Mouse (Mus musculus) urinary bladder, postnatal 4 days (tissue): ENCODE results near the gene Mthfsd.

Experiments
- DNase-seq, 2 experiments: peaks; one replicate each; pipeline ENCODE4 v3.0.0; 2021 to 2022; ENCODE audit warnings: low spot score in 2 of 2

Mthfsd gene

DNA sequence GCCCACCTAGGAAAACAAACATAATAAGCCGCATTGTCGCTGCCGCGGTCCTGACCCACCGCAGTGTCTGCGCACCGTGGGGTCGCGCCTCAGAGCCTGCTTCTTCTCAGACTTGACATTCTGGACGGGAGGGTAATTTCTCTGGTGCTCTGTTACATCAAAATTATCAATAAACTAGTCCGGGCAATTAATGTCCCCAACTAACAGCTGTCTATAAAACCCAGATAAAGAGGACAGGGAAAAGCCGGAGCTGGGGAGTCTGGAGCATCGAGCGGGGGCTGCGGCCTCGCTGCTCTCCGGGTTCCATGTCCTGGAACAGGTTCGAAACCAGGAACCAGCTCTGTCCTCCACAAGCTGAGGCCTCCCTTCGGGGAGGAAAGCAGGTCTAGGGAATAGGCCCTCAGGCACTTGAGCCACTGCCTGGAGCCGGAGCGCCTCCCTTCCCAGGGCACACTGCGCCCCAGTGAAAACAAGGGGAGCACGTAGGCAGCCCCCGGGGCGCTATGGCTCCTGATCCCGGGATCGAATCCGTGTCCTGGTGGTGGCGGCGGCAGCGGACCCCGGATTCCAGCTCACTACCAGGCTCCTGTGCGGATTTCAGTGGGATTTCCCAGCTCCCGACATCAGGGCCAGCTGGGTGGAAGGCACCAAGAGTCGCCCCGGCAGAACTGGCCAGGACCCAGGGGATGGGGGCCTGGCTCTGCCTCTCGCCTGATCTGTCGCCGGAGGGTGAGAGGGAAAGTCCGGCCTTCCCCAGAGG is 19.1 kb downstream of the Mthfsd start:
- no peak for DNase-seq

DNA sequence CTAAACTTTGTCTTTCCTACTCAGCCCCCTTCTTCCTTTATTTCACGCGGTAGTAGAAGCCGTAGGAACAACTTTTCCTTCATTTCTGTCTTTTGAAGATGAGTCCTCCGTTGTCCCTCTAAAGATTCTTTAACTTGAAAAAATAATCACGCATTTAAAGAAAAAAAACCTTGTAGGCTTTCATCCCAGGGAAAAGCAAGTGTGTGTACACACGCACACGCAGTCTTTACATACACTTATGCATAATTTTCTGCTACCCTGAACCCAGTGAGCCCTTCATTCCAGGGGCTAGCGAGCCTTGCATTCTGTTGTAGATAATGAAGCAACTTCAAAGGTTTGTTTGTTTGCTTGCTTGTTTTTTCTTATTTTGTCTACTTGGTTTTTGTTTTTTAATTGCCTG is 19.9 kb downstream of the Mthfsd start:
- DNase-seq, result no peak

DNA sequence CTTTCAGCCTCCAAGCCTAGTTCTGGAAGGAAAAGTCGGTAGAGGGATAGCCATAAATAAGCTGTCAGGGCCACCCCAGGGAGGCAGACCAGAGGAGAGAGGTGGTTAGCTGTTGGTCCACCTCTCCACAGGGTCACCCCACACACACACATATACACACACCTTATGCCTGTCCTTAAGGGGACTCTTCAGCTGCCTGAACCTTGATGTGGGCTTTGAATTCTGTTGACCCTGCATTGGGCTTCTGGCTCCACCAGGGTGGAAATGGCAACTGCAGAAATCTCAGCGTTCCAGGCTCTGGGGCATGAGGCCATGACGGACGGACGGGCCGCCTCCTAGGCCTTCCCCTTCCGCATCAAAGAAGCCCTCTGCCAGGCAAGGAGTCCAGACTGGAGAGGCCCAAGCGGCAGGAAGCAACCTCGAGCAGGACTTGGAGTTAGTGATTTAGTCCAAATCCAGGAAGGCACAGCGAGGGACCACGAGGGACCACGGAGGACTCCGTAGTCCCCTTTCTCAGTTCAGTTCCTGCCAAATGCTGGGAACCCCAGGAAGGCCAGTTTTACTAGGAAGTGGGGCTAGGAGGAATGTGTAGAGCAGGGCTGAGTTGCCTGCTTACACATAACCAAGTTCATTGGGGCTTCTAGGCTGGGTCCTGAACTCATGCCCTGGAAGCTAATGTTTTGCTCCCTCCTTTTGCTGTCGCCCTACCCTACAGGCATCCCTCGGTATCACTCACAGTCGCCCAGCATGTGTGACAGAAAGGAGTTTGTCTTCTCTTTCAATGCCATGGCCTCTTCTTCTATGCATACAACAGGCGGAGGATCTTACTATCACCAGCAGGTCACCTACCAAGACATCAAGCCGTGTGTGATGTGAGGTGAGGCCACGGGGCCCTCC is 21.9 kb downstream of the Mthfsd start:
- no peak for DNase-seq

DNA sequence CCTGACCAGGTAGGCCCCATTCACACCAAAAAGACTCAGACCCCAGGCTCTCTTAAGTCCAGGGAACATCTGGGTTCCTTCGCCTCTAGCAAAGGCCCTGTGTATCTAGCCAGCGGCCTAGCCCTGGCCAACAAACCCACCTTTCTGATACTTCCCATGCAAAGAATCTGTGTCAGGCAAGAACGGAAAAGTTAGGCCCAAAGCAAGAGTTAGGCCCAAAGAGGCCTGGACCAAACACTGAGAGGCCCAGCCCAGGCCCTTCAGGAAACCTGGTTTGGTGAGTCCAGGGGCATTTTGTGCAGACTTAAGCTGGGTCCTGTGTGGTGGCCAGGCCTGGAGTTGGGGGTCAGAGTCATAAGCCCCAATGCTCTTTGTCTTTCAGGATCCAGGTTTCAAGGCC is 22.6 kb downstream of the Mthfsd start:
- DNase-seq, result no peak

DNA sequence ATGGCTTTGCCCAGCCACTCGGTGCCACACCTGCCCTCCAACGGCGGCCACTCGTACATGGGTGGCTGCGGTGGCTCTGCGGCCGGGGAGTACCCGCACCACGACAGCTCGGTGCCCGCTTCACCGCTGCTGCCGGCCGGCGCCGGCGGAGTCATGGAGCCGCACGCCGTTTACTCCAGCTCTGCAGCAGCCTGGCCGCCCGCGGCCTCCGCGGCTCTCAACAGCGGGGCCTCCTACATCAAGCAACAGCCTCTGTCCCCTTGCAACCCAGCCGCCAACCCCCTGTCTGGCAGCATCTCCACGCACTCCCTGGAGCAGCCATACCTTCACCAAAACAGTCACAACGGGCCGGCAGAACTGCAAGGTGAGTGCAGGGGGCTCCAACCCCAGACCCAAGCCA is 23.2 kb downstream of the Mthfsd start:
- DNase-seq, result no peak

DNA sequence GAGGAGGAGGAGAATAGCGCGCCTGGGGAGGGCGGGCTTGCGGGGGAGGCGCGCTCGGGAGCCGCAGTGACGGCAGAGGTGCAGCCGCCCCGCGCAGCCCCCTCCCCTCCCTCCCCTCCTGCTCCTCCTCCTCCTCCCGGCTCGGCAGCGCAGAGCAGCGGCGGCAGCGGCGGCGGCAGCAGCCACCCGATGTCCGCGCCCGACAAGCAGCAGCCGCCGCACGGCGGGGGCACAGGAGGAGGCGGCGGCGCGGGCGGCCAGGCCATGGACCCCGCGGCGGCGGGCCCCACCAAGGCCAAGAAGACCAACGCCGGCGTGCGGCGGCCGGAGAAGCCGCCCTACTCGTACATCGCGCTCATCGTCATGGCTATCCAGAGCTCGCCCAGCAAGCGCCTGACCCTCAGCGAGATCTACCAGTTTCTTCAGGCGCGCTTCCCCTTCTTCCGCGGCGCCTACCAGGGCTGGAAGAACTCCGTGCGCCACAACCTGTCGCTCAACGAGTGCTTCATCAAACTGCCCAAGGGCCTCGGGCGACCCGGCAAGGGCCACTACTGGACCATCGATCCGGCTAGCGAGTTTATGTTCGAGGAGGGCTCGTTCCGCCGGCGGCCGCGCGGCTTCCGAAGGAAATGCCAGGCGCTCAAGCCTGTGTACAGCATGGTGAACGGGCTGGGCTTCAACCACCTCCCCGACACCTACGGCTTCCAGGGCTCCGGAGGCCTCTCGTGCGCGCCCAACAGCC is 23.8 kb downstream of the Mthfsd start, which contains the start of gene Foxf1:
Gene Foxf1, plus strand, starts transcription at position 177 of the 742 bp plus-strand sequence.
- DNase-seq, result peak in 1 of 2 experiments; percentile 67

DNA sequence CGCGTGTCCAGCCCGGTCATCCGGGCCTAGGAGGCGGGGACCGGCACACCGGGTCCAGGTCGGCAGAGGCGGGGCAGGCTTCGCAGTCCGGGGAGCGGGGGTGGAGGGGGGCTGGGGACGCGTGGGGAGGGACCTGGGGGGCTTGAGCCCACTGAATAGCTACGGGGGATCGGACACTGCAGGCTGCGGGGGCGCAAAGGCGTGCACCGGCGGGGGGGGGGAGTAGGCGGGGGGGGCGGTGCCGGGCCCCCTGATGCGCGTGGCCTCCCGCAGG is 24.3 kb downstream of the Mthfsd start:
- no peak for DNase-seq

DNA sequence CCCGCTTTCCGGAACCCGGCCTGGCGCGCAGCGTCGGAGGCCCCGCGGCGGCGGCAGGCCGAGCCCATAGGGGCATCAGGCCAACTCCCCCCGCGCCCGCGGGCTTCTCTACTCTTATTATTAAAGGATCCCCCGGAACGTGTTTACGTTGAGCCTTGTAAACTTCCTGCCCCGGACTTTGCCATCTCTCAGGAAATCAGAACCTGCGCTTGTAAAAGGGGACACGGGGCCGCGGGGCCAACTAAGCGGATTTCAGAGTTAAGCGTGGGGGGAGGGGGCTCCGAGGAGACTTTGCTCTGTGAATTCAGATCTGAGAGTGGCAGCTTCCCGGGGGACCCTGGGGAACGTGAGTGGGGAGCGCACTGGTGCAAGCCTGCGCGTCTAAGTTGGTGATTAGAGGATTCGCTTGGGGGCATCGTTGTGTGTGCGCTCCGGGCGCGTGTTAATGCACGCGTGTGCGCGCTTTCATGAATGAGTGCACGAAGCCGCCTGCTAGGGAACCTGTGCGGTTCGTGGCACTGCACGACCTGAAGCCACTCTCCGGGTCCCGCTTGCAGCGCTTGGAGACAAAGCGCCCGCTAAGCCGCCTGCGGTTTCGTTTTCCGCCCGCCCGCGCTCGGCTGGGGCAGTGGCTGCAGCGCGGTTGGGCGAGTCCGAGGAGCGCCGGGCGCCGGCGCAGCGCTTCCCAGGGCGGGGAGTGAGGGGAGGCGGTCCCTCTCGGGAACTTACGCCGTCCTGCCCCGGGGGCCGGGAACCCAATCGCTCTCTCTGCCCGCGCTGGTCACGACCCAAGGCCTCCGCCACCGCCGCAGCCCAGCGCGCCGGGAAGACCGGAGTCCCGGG is 24.9 kb downstream of the Mthfsd start:
- DNase-seq, result peak; percentile 80 to 82

DNA sequence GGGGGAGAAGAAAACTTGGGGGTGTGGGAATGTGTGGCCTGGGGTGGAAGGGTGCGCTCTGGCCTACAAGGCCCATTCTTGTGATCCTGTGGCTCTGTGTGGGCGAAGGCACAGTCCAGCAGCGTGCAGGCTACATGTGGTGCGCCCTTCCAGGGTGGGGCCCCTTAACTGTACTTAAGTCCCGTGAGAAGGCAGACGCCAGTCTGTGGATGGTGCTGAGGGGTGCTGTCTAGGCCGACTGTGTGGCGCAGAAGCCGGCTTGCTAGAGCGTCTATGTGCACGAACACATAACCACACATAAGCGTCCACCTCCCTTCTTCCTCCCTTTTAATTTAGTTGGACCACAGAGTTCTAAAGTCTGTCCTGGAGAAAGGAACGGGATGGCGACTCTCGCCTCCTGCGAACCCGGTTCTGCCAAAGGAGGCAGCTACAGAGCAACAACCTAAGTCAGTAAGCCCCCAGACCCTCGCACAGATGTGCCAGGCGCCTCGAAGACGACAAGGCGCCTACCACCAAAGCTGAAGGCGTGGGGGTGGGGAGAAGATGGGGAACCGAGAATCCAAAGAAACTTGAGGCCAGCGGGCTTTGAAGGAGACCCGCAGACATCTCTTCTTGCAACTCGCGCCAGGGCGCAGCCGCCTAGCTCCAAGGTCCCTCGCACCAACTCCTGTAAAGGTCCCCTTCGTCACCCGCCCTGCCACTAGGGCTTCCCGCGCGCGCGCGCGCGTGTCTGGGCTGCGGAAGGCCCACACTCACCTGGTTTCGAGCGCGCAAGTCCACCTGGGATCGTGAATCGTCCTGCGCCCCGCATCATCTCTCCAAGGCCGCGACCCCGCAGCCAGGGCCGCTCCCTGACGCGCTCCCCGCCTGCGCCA is 25.7 kb downstream of the Mthfsd start:
- DNase-seq, result no peak

DNA sequence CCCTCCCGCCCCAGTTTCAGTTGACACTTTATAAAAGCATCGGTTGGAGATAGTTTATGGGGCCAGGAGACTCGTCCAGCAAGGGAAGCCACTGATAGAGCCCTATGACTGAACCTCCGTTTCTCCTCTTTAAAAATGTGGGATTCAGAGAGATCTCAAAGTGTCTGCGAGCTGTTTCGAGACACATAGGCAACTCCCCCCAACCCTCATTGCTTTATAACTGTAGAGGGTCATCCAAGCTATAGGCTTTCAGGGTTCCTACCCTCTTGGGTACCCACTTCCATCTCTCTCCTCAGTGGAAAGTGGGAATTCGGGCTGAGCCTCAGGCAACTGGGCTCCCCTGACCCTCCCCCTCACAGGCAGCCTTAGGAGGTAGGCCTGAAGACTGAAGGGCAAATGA is 26.8 kb downstream of the Mthfsd start:
- no peak for DNase-seq

DNA sequence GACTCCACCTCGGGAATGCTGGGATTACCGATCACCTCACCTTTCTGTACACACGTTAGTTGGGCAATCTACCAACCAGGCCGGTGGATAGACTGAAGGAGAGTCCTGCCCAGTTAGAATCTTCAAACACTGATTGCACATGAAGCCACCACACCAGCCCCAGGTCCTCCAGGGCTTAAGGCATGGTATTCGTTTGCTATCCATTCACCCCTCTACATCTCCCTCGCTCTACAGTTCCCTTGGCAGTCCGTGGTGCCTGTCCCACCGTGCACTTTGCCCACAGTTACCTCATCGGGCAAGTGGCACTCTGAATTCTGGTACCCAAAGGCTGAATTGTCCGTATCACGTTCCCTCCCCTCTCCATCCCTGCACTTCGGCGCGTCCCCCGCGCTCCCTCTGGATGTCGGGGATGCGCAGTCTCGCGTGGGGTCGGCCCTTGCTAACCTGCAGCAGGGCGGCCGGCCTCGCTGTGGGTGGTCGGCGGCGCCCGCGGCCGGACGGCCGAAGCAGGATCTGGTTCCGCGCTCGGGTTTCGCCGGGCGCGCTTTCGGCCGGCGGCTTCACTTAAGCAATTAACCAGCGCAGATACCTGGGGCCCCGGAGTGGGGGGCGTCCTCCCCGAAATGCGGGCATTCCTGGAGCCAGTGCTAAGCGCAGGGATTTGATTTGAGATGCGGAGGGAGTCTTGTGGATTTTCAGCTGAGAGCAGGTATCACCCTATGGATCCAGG is 27.7 kb downstream of the Mthfsd start:
- no peak for DNase-seq

DNA sequence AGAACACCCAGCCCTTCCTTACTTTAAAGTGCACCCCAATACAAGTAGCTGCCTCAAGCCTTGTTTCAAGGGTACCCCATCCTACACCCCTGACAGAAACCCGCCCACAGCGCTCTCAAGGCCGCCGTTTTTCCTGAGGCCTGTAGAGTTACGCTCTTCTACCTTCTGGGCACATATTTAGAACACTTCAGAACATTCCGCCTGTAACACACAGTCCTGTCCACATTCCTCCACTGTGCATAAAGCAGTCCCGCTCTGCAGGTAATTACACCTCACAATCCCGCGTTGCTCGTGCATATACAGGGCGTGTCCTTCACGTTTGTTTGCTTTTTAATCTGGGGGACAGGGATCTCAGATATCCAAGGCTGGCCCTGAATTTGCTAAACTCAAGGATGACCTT is 28.2 kb downstream of the Mthfsd start:
- DNase-seq, result no peak

DNA sequence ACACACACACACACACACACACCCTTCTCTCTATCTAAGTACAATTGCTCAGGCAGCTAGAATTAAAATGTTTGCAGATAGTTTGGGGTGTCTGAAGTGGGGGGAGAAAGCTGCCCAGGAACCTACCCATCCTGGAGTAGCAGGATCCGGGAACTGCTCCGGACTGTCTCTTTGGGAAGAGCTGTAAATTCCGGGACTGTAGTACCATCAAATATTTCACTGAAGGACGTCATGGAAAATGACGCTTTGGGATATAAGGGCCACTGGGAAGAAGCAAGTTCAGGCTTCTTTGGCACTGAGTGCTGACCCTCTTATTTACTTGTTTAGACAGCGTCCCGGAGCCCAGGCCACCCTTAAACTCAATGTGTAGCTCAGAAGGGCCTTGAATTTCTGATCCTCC is 29.0 kb downstream of the Mthfsd start:
- DNase-seq, result no peak

DNA sequence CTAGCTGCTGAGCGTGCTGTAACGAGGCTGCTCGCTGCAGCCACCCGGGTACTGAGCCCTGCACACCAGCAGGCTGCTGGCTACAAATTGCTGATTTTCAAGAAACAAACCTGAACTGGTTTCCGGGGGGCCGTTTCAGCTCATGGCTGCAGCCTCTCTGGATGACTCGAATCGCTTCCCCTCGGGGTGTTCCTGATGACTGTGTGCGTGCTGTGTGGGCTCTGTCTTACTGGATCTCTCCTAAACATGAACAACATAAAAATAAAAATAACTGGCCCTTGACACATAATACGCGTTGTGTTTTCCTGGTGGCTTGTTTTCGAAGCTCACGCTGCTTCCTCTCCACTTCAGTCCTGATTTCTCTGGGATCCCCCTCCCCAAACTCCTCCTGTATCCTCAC is 29.5 kb downstream of the Mthfsd start:
- no peak for DNase-seq

DNA sequence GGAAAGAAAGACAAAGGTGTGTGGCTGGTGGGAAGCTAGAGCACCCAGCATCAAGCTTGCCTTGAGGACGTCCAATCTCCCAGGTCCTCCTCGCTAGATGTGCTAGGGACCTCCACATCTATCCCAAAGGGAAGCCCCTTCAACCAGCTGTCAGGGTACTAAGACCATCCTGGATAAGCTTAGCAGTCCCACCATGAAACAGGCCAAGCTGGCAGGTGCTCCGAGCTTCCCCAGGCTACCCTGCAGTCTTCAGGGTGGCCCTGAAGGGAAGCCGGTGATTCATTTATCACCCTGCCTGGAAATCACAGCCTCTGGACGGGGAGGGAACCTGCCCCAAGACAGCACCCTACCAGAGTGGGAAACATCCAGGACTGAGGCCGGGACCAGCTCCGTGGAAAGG is 31.6 kb downstream of the Mthfsd start:
- DNase-seq, result no peak

DNA sequence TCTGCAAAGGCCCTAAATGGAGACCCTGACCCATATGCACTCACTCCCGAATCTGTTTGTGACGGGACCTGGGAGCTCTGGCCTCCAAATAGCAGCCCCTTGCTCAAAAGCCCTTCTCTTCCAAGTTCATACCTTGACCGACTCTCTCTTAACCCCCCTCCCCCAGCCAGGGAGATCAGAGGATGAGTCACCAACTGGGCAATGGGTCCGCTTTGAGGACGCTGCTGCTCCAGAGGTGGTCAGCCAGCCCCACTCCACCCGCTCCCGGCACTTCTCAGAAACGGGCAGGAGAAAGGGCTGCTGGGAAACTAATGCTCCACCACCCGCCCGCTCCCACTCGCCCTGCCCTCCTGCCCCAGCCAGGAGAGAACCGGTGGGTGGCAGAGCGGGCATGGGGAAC is 32.3 kb downstream of the Mthfsd start:
- DNase-seq, result no peak

DNA sequence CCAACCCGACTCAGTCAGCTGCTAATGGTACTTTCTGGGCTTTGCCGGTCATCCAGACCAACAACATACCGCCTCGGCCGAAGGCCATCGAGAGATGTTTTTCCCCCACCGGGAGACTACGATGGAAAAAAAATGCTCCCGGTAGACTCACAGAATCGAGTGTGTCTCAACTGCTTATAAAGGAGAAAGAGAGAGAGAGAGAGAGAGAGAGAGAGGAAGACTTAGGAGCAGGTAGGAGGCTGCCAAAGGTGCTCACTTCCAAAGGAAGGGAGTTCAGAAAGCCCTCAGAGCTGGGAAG is 33.4 kb downstream of the Mthfsd start:
- no peak for DNase-seq

DNA sequence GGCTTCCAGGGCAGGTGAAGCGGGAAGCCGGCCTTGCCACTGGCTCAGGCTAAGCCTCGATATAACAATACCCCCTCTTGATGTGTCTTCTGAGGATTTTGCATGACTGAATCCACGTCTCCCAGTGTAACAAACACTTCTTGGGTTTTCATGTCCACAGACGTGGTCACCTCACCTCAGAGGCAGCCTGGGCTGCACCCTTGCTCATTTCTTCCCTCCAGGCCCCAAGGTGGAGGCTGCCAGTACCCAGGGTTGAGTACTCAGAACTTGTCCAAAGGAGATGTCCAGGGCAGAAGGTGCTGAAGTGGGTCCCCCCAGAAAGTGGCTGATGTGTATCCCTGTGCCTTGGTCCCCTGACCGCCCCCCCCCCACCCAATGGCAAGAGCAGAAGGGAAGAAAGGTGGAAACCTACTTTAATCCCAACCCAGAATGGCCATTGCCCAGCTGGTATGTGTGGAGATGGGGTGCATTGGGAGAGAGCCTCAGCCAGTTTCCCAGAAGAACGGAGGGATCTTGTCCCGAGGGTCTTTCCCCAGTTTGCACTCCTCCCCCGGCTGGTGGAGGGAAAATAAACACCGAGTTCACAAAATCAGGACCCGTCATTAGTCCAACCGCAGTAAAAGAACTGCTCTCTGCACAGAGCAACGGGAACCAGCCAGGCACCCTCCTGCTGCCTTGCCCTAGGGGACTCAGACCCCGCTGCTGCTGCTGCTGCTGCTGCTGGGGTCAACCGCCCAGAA is 33.9 kb downstream of the Mthfsd start:
- DNase-seq, result no peak
